Mouse (Mus musculus): ENCODE results near the gene Abi2.

Gene Abi2

DNA sequence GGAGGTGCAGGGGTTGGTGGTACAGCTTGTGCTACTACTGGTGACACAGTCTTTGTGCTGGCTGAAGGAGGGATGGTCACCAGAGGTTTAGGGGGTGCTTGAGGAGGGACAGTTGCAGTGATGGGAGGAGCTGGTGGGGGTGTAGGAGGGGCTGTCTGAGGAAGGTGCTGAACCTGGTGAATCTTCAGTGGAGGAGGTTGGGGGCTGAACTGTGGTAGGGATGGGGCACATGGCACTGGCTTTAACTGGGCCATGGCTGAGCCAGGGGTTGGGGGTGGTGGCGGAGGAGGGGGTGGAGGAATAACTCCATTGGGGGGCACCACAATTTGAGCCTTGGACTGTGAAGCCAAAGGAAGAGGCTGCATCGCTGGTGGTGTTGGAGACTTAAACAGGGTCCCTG lies 80.2 kb downstream of the Abi2 start:
- DNase-seq, result no peak

DNA sequence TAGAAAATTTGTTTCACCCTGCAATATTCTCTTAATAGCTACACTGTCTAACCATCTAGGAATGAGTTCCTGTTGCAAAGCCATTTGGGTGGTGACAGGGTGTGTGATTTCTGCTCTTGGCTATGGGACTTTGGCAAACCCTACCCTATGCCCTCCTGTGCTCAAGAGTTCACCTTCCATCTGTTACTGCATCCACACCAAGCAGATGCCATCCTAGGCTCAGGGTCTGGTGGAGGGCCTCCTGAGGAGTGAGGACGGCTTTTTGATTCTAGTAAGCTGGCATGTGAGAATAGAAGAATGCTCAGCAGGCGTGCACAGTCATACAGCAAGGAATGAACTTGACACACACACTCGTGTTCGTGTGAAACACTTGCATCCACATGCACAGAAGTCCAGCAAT lies 81.1 kb downstream of the Abi2 start:
- DNase-seq, result peak; percentile 66 to 70

DNA sequence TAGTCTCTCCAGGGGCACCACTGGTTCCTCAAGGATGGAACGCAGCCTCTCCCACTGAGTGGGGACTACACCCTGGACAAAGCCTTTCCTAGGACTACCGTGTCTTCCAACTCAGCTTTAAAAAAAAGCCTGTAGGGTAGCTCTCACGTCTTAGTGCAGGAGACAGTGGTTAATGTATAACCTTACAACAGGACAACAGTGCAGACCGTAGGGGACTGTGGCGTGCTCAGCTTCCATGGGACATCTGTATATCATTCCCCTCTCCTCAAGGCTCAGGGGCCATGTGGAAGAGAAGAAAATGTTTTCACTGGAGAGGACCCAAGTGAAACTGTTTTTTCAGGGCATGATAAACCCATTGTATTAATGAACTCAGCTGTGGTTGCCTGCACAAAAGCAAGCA lies 83.0 kb downstream of the Abi2 start:
- no peak for DNase-seq

DNA sequence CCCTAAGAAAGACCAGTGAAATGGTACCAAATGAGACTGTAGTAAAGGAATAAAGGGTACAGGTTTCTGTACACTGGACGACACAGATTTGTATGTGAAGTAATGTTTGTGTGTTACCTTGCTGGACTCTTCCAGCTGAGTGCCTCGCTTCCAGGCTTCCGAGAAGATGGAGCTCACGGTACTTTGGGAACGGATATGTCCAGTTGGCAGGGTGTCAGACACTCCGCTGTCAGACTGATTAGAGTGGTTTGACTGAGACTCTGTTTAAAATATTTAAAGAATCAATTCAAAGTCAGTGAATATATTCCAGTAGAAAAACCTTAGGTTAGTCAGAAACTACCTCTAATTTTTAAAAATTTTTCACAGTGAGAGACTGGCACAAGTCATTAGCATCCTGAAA lies 84.0 kb downstream of the Abi2 start:
- no peak for DNase-seq

DNA sequence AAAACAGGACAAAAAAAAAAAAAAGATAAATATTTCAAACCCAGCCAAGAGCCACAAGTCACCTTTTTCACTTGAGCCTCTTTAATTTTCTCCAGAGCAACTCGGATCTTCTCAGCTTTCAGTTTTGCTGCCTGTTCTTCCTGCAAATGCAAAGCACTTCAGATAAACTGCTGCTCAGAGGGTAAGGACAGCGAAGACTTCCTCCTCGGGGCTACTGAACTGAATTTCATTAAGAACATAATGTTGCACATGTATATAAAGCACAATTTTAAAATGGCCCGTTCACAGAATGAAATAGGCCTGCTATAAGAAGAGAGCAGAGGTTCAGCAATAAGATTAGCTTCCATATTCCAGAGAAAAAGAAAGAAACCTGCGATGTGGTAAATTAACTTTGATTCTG lies 94.0 kb downstream of the Abi2 start:
- DNase-seq, result no peak

DNA sequence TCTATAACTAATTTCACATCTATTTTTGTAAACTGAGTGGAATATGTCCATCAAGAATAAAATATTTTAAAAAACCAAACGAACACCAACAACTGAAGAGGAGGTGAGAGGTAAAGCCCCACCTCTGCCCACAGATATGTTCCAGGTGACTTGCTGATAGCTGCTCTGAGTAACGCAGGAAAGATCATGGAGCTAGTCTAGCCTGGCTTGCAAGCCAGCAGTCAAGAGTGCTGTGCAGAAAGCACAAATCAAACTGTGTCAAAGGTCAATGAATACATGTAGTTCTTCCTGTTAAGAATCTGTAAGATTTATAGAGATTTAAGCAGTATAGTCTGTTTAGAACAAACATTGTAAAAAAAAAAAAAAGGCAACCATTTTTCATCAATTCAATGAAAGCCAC lies 101.2 kb downstream of the Abi2 start:
- no peak for DNase-seq

DNA sequence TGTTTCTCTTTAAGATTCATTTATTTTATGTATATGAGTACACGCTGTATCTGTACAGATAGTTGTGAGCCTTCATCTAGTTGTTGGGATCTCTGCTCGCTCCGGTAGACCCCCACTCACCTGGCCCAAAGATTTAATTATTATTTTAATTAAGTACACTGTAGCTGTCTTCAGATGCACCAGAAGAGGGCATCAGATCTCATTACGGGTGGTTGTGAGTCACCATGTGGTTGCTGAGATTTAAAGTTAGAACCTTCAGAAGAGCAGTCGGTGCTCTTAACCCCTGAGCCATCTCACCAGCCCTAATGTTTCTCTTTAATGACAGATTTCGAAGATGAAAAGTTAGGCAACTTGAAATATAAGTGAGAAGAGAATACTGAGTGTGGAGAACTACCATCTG lies 120.7 kb downstream of the Abi2 start:
- no peak for DNase-seq

DNA sequence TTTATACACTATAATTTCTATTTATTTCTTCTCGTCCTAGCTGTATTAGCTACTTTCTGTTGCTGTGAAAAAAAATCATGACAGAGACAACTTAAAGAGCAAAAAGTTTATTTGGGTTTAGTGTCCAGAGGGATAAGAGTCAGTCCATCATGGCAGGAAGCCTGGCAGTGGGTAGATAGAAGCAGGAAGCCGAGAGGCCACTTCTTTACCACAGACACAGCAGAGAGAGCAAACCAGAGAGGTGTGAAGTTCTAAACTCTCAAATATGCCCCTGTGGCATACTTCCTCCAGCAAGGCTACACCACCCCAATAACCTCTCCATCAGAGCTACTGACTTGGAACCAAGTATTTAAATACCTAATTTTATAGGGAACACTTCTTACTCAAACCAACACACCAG lies 121.2 kb downstream of the Abi2 start:
- DNase-seq, result no peak

Data from cerebellum, postnatal 36 days (tissue).